Mouse (Mus musculus): ENCODE results near the gene Etv6.

- no peak for TF ChIP-seq CTCF (IDR thresholded peaks at IDR 0.05; ENCODE audit: control insufficient read depth, insufficient read depth, insufficient replicate concordance, low read depth, low read length)
- TF ChIP-seq POLR2A (IDR thresholded peaks at IDR 0.05; ENCODE audit: control insufficient read depth, low read depth, low read length) = no peak
These were observed 48.4 kb upstream of the Etv6 start for GRCm38 (mm10) chr6:133987068-133987591.

Measured in testis, adult 2 months (tissue).